Mouse (Mus musculus) liver, adult (tissue): Measurements from ENCODE around the gene Npas1.

Source experiments
- GATA4 ChIP-seq: IDR thresholded peaks from 2 replicates; pipeline ENCODE4 v1.6.1; 2014; ENCODE audit warnings: mild to moderate bottlenecking, low read length; ENCODE audit not compliant: insufficient replicate concordance

Gene Npas1

GRCm38 (mm10) chr7:16477628-16478027 is at the start of gene Npas1:
Npas1 (minus strand) TSS chr7:16477728.
- TF ChIP-seq GATA4, result no peak

GRCm38 (mm10) chr7:16525995-16526394 is 48.5 kb upstream of the Npas1 start:
- TF ChIP-seq GATA4, result no peak

GRCm38 (mm10) chr7:16525448-16525847 is 47.9 kb upstream of the Npas1 start:
- TF ChIP-seq GATA4, result no peak

DNA sequence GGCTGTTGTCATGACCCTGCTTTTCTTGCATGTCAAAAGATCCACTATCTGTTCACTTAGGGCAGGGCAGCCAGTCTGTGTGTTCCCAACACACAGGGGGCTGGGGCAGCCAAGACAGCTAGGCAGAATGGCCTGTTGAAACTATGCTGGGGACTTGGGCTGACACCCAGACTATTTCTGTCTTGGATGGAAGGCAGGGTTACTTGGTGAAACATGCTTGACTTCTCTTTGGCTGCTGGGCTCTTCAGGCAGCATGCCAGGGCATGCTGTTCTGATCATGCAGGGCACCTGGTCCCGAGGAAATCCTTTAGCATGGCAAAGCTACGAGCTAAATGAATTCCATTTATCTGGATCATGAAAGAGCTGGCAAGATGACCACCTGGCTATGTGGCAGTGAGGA is 46.8 kb upstream of the Npas1 start:
- no peak for TF ChIP-seq GATA4

GRCm38 (mm10) chr7:16519310-16519709 is 41.8 kb upstream of the Npas1 start:
- no peak for TF ChIP-seq GATA4

- no peak for TF ChIP-seq GATA4
Observed at GRCm38 (mm10) chr7:16517198-16517597, 39.7 kb upstream of the Npas1 start.

- TF ChIP-seq GATA4, result no peak
Observed at GRCm38 (mm10) chr7:16507284-16507683, 29.8 kb upstream of the Npas1 start.

DNA sequence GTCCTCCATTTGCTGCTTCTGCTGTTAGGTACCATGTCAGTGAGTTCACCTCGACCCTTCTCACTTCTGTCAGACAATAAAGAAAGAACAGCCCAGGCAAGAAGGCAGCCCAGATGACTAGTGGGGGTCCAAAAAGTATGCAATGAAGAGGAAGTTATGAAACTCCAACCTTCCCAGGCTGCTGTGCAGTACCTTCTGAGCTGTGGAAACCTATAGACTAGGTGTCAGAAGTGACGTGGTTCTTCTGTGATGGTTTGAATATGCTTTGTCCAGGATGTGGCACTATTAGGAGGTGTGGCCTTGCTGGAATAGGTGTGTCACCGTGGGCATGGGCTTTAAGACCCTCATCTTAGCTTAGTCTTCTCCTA is 27.7 kb upstream of the Npas1 start:
- TF ChIP-seq GATA4, result no peak

DNA sequence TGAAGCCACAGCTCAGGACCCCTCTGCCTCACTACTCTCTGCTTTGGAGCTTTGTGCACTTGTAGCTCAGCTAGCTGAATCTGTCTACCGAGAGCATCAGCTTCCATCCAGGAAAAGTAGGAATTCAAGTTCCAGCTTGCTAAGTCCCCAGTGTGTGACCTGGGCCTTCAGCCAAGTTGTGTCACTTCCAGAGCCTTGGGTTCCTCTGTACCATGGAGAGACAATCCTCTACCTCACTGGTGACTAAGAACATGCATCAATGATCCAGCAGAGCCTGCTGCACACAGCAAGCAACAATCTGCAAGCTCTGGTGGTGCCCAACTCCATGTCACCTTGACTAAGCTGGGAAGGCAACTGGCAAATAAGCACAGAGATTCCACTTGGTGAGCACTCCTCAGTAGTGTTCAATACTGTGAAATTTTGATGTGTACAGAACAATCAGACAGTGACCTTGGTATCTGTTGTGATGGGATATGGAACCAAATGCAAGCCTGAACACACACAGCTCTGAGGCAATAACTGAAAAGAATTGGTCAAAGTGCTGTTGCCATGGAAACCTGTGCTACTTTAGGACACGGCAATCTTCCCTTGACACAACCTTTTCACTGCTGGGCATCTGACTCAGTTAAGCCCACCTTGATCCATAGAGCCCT is 27.2 kb upstream of the Npas1 start:
- TF ChIP-seq GATA4, result no peak

DNA sequence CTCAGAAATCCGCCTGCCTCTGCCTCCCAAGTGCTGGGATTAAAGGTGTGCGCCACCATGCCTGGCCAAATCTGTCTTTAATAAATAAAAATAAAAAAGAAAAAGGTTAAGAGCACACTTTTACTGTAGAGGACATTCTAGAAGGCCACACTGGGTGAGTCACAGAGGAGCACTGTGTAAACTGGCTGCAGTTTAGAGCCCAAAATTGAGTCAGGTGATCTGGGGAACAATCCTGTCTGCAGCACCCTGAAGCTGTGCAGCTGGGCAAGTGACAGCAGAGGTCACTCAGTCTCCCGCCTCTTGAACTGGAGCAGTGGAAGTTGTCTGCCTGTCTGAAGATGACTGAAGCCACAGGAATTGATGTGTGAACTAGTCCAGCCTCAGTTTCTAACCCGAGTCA is 24.0 kb upstream of the Npas1 start:
- TF ChIP-seq GATA4, result no peak

- no peak for TF ChIP-seq GATA4
Observed at GRCm38 (mm10) chr7:16499671-16500104, 22.2 kb upstream of the Npas1 start.

GRCm38 (mm10) chr7:16496260-16496659 is 18.7 kb upstream of the Npas1 start:
- no peak for TF ChIP-seq GATA4

DNA sequence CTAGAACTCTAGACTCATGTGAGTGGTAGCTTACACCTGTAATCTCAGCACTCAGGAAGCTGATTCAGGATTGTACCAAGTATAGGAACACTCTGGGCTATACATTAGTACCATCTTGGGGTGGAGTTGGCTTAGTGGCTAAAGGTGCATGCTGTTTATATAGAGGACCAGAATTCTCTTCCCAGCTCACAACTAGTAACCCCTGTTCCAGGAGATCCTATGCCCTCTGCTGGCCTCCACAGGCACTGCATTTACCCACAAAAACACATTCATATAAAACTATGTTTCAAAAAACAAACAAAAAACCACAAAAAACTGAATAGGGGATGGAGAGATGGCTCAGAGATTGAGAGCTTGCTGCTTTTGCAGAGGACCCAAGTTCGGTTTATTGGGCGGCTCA is 15.8 kb upstream of the Npas1 start:
- TF ChIP-seq GATA4, result no peak

GRCm38 (mm10) chr7:16492211-16492610 is 14.7 kb upstream of the Npas1 start:
- TF ChIP-seq GATA4, result no peak

GRCm38 (mm10) chr7:16491759-16492158 is 14.2 kb upstream of the Npas1 start:
- TF ChIP-seq GATA4, result no peak

GRCm38 (mm10) chr7:16489948-16490347 is 12.4 kb upstream of the Npas1 start:
- TF ChIP-seq GATA4, result no peak

GRCm38 (mm10) chr7:16488816-16489215 is 11.3 kb upstream of the Npas1 start:
- no peak for TF ChIP-seq GATA4

GRCm38 (mm10) chr7:16476600-16476989 is 933 bp downstream of the Npas1 start:
- TF ChIP-seq GATA4, result no peak
